Mouse (Mus musculus) CH12.LX (cell line): ENCODE data around the gene 4930539E08Rik. TPM values are rescaled to one million over a fixed set of nuclear protein-coding genes. Genes with fewer than 3 reads are reported as not detected.

Source experiments
- DNase-seq: peaks from one replicate; pipeline ENCODE4 v3.0.0-alpha.2; 2013; ENCODE audit errors: extremely low read depth
- H3K27ac ChIP-seq: 2 replicates; pipeline ENCODE4 v1.5.1; 2012; ENCODE audit warnings: low read depth, mild to moderate bottlenecking, control low read depth, moderate library complexity; ENCODE audit not compliant: insufficient read depth
- H3K27me3 ChIP-seq: replicated peaks from 2 replicates; pipeline ENCODE3; 2012; ENCODE audit warnings: inconsistent platforms
- H3K36me3 ChIP-seq, 2 experiments: replicated peaks in 1 of 2; 2 replicates each; pipeline versions ENCODE3 to v1.6.1; 2012; ENCODE audit warnings: inconsistent platforms in 1 of 2, low read length in 1 of 2, mild to moderate bottlenecking in 1 of 2, mixed read lengths in 1 of 2, moderate library complexity in 1 of 2; ENCODE audit not compliant: control insufficient read depth in 1 of 2, insufficient read depth in 1 of 2
- H3K4me1 ChIP-seq, 2 experiments: 2 replicates each; pipeline ENCODE4 v1.6.1; 2012; ENCODE audit warnings: inconsistent platforms in 1 of 2, moderate library complexity in 1 of 2; ENCODE audit not compliant: insufficient read depth in 2 of 2, control insufficient read depth in 1 of 2
- H3K4me2 ChIP-seq: 2 replicates; pipeline ENCODE4 v1.6.1; 2012; ENCODE audit warnings: low read depth, mild to moderate bottlenecking, control low read depth; ENCODE audit not compliant: poor library complexity, insufficient read depth, severe bottlenecking
- H3K4me3 ChIP-seq, 3 experiments: fragments of 150-350 bp in 1 of 3; sonication (generic) in 1 of 3; replicated peaks in 1 of 3; 2 replicates each; pipeline versions ENCODE3 to v1.5.1; 2011 to 2012; ENCODE audit warnings: low read depth in 2 of 3, low read length in 2 of 3, mild to moderate bottlenecking in 2 of 3, moderate library complexity in 2 of 3, control low read depth in 1 of 3, improper control_type of control experiment in 1 of 3, inconsistent platforms in 1 of 3, mixed read lengths in 1 of 3; ENCODE audit not compliant: poor library complexity in 1 of 3
- H3K79me2 ChIP-seq: replicated peaks from 2 replicates; pipeline ENCODE4 v1.6.1; 2012; ENCODE audit warnings: mild to moderate bottlenecking, moderate library complexity; ENCODE audit not compliant: control insufficient read depth, poor library complexity, insufficient read depth, severe bottlenecking; ENCODE audit errors: extremely low read depth
- H3K9ac ChIP-seq: 2 replicates; pipeline ENCODE4 v1.6.1; 2012; ENCODE audit warnings: low read depth, mild to moderate bottlenecking, control low read depth, moderate library complexity; ENCODE audit not compliant: insufficient read depth
- H3K9me3 ChIP-seq: replicated peaks from 2 replicates; pipeline ENCODE3; 2012; ENCODE audit warnings: low read length, inconsistent platforms, mixed read lengths
- CHD2 ChIP-seq: IDR thresholded peaks from 2 replicates; pipeline ENCODE4 v1.6.1; 2011; ENCODE audit warnings: low read length, improper control_type of control experiment
- CTCF ChIP-seq, 2 experiments: IDR thresholded peaks in 1 of 2; conservative IDR thresholded peaks in 1 of 2; 2 replicates each; pipeline ENCODE4 v1.5.1; 2011 to 2012; ENCODE audit warnings: low read depth in 2 of 2, low read length in 2 of 2, improper control_type of control experiment in 1 of 2, inconsistent platforms in 1 of 2, mild to moderate bottlenecking in 1 of 2, moderate library complexity in 1 of 2
- E2F4 ChIP-seq: IDR thresholded peaks from 2 replicates; pipeline ENCODE4 v1.6.1; 2011; ENCODE audit warnings: low read depth, low read length, improper control_type of control experiment; ENCODE audit not compliant: insufficient replicate concordance
- ELF1 ChIP-seq: IDR thresholded peaks from 2 replicates; pipeline ENCODE4 v1.6.1; 2014; ENCODE audit warnings: low read depth, mild to moderate bottlenecking, inconsistent platforms, low read length, improper control_type of control experiment
- EP300 ChIP-seq: IDR thresholded peaks from 2 replicates; pipeline ENCODE4 v1.6.1; 2011; ENCODE audit warnings: low read length, improper control_type of control experiment
- ETS1 ChIP-seq: conservative IDR thresholded peaks from 2 replicates; pipeline ENCODE4 v1.6.1; 2012; ENCODE audit warnings: low read depth, mild to moderate bottlenecking, inconsistent platforms, low read length, improper control_type of control experiment, moderate library complexity
- GABPA ChIP-seq: IDR thresholded peaks from 2 replicates; pipeline ENCODE4 v1.6.1; 2012; ENCODE audit warnings: low read depth, low read length, improper control_type of control experiment, inconsistent platforms; ENCODE audit not compliant: insufficient replicate concordance
- JUN ChIP-seq: IDR thresholded peaks from 2 replicates; pipeline ENCODE4 v1.6.1; 2011; ENCODE audit warnings: low read depth, mild to moderate bottlenecking, low read length, improper control_type of control experiment, moderate library complexity; ENCODE audit not compliant: insufficient read depth
- KAT2A ChIP-seq: IDR thresholded peaks from 2 replicates; pipeline ENCODE4 v1.6.1; 2012; ENCODE audit warnings: low read length, improper control_type of control experiment, inconsistent platforms; ENCODE audit not compliant: insufficient replicate concordance
- MAFK ChIP-seq: IDR thresholded peaks from 2 replicates; pipeline ENCODE4 v1.6.1; 2011; ENCODE audit warnings: low read length, improper control_type of control experiment; ENCODE audit not compliant: insufficient replicate concordance
- MAX ChIP-seq: IDR thresholded peaks from 2 replicates; pipeline ENCODE4 v1.6.1; 2011; ENCODE audit warnings: low read length, improper control_type of control experiment
- MAZ ChIP-seq: IDR thresholded peaks from 2 replicates; pipeline ENCODE4 v1.6.1; 2012; ENCODE audit warnings: low read depth, mild to moderate bottlenecking, inconsistent platforms, low read length, improper control_type of control experiment, moderate library complexity
- MEF2A ChIP-seq: IDR thresholded peaks from 2 replicates; pipeline ENCODE4 v1.6.1; 2014; ENCODE audit warnings: low read depth, mild to moderate bottlenecking, inconsistent platforms, low read length, improper control_type of control experiment, borderline replicate concordance
- MYC ChIP-seq: IDR thresholded peaks from 2 replicates; pipeline ENCODE4 v1.6.1; 2011; ENCODE audit warnings: low read depth, mild to moderate bottlenecking, improper control_type of control experiment, low read length
- NRF1 ChIP-seq: IDR thresholded peaks from 2 replicates; pipeline ENCODE4 v1.6.1; 2014; ENCODE audit warnings: low read depth, mild to moderate bottlenecking, inconsistent platforms, low read length, improper control_type of control experiment, moderate library complexity
- RAD21 ChIP-seq: IDR thresholded peaks from 2 replicates; pipeline ENCODE4 v1.6.1; 2011; ENCODE audit warnings: low read depth, mild to moderate bottlenecking, low read length, improper control_type of control experiment, moderate library complexity
- RCOR1 ChIP-seq: conservative IDR thresholded peaks from 2 replicates; pipeline ENCODE4 v1.6.1; 2012; ENCODE audit warnings: low read depth, mild to moderate bottlenecking, inconsistent platforms, low read length, improper control_type of control experiment
- SIN3A ChIP-seq: IDR thresholded peaks from 2 replicates; pipeline ENCODE4 v1.6.1; 2012; ENCODE audit warnings: low read length, improper control_type of control experiment, inconsistent platforms
- SMC3 ChIP-seq: IDR thresholded peaks from 2 replicates; pipeline ENCODE4 v1.6.1; 2011; ENCODE audit warnings: low read depth, low read length, improper control_type of control experiment
- TBP ChIP-seq: conservative IDR thresholded peaks from 2 replicates; pipeline ENCODE4 v1.6.1; 2011; ENCODE audit warnings: low read depth, low read length, improper control_type of control experiment
- TCF12 ChIP-seq: IDR thresholded peaks from 2 replicates; pipeline ENCODE4 v1.6.1; 2014; ENCODE audit warnings: low read depth, mild to moderate bottlenecking, inconsistent platforms, low read length, improper control_type of control experiment
- UBTF ChIP-seq: IDR thresholded peaks from 2 replicates; pipeline ENCODE4 v1.6.1; 2012; ENCODE audit warnings: low read depth, mild to moderate bottlenecking, inconsistent platforms, low read length, improper control_type of control experiment, moderate library complexity
- USF1 ChIP-seq: IDR thresholded peaks from 2 replicates; pipeline ENCODE4 v1.6.1; 2014; ENCODE audit warnings: low read depth, mild to moderate bottlenecking, inconsistent platforms, low read length, improper control_type of control experiment
- USF2 ChIP-seq: conservative IDR thresholded peaks from 2 replicates; pipeline ENCODE4 v1.6.1; 2011; ENCODE audit warnings: low read depth, low read length, improper control_type of control experiment
- ZC3H11A ChIP-seq: IDR thresholded peaks from 2 replicates; pipeline ENCODE4 v1.6.1; 2012; ENCODE audit warnings: low read depth, mild to moderate bottlenecking, inconsistent platforms, low read length, improper control_type of control experiment
- ZKSCAN1 ChIP-seq: IDR thresholded peaks from 2 replicates; pipeline ENCODE4 v1.6.1; 2012; ENCODE audit warnings: low read depth, inconsistent platforms, low read length, improper control_type of control experiment, borderline replicate concordance
- ZMIZ1 ChIP-seq: IDR thresholded peaks from 2 replicates; pipeline ENCODE4 v1.6.1; 2012; ENCODE audit warnings: low read depth, mild to moderate bottlenecking, inconsistent platforms, low read length, improper control_type of control experiment
- ZNF384 ChIP-seq: IDR thresholded peaks from 2 replicates; pipeline ENCODE4 v1.6.1; 2012; ENCODE audit warnings: low read depth, low read length, improper control_type of control experiment, inconsistent platforms
- dilution Hi-C: fragments of 300-500 bp; cut with MboI; formaldehyde crosslinking; loops from 2 replicates; pipeline ENCODE4 v1.14.3; 2020; ENCODE audit warnings: low sequenced_read_pairs; ENCODE audit not compliant: extremely low pct_unique_long_range_greater_than_20kb, extremely low pct_ligation_motif_present
- in situ Hi-C: fragments of 300-500 bp; cut with MboI; formaldehyde crosslinking; loops from 3 replicates; pipeline ENCODE4 v1.14.3; 2019; ENCODE audit warnings: low sequenced_read_pairs, low pct_ligation_motif_present, low pct_unique_long_range_greater_than_20kb, mixed read lengths
- polyA plus RNA-seq: library from polyadenylated mRNA; unstranded; fragments of >175 nt; gene quantifications from 2 replicates; pipeline ENCODE4 v1.2.1, GENCODE M21; 2012; ENCODE audit warnings: low read depth; ENCODE audit not compliant: insufficient read length
- total RNA-seq, 2 experiments: library from RNA; depleted of rRNA; stranded (reverse); fragments of 300-350 nt in 1 of 2; fragments of >200 nt in 1 of 2; gene quantifications; 2 replicates each; pipeline ENCODE4 v1.2.3; 2012 to 2014

Gene 4930539E08Rik
- total and polyA plus RNA-seq, 3 experiments, result 0.62 to 1.4 (median 1.4) TPM

DNA sequence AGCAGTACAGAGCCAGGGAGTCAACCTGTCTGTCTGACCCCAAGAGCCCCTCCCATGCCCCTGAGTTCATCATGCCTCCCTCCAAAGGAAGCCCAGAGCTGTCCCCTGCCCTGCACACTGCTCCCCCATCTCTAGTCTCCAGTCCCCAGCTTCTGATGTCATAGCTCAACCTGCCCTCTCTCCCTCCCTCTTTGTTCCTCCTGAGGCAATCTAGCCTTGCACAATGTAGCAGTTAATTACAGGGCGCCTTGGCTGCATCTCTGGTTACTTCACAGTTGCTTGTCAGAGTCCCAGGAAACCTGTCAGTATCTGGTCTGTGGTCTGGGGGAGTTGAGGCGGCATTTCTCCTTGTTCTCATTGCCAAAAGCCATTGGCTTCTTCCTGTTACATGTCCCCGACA lies 59.1 kb downstream of the 4930539E08Rik start:
- no peaks in the 10 kb centered on the region for H3K27me3 ChIP-seq
- TF ChIP-seq KAT2A, result no peak
- no peak for TF ChIP-seq E2F4
- TF ChIP-seq CHD2, result no peak
- no peak for TF ChIP-seq TCF12
- no peak for TF ChIP-seq UBTF
- TF ChIP-seq RCOR1, result no peak
- no peak for TF ChIP-seq NRF1
- no peak for TF ChIP-seq USF1
- TF ChIP-seq EP300, result no peak
- no peak for TF ChIP-seq MAFK
- TF ChIP-seq JUN, result no peak
- no peak for TF ChIP-seq USF2
- TF ChIP-seq GABPA, result no peak
- TF ChIP-seq MYC, result no peak
- TF ChIP-seq, all 38 proteins: peak for 0
- H3K79me2 ChIP-seq, result no peaks in the 10 kb centered on the region
- no peak overlapping the region for H3K9ac ChIP-seq
- peaks cover 12% of the 10 kb centered on the region for H3K9me3 ChIP-seq
- H3K36me3 ChIP-seq, result no peaks in the 10 kb centered on the region
- dilution Hi-C loops (no loop called here), in situ Hi-C loops (no loop called here)
- no peak overlapping the region for H3K4me3 ChIP-seq
- no peak overlapping the region for H3K4me2 ChIP-seq
- H3K4me1 ChIP-seq, result no peaks in the 10 kb centered on the region
- no peak overlapping the region for H3K27ac ChIP-seq
- no peak for DNase-seq

GRCm38 (mm10) chr17:28855166-28855885 lies 59.8 kb downstream of the 4930539E08Rik start:
- peaks cover 12% of the 10 kb centered on the region for H3K9me3 ChIP-seq
- no peaks in the 10 kb centered on the region for H3K27me3 ChIP-seq
- DNase-seq, result peak; percentile 40
- H3K4me2 ChIP-seq, result no peak overlapping the region
- no peak overlapping the region for H3K9ac ChIP-seq
- in situ Hi-C loops (no loop called here), dilution Hi-C loops (no loop called here)
- no peak for TF ChIP-seq ZMIZ1
- peak; percentile 34; the same call in 1 of the 2 replicates for TF ChIP-seq SMC3
- peak in 1 of 2 experiments; percentile 63; a peak in 2 of 4 replicates for TF ChIP-seq CTCF (conservative IDR thresholded peaks at IDR 0.05 in 1 of 2, IDR thresholded peaks at IDR 0.05 in 1 of 2; ENCODE audit: low read depth in 2 of 2, low read length in 2 of 2)
- peak; percentile 49 for TF ChIP-seq RAD21
- TF ChIP-seq GABPA, result no peak
- no peak for TF ChIP-seq TCF12
- TF ChIP-seq NRF1, result no peak
- no peak for TF ChIP-seq ZKSCAN1
- TF ChIP-seq JUN, result no peak
- TF ChIP-seq USF1, result no peak
- TF ChIP-seq ELF1, result no peak
- no peak for TF ChIP-seq MYC
- no peak for TF ChIP-seq ETS1
- no peak for TF ChIP-seq USF2
- TF ChIP-seq TBP, result no peak
- no peak for TF ChIP-seq MAX
- no peak for TF ChIP-seq ZC3H11A
- no peak for TF ChIP-seq RCOR1
- no peak for TF ChIP-seq EP300
- TF ChIP-seq MAFK, result no peak
- TF ChIP-seq E2F4, result no peak
- no peak for TF ChIP-seq ZNF384
- TF ChIP-seq MEF2A, result no peak
- TF ChIP-seq SIN3A, result no peak
- TF ChIP-seq KAT2A, result no peak
- TF ChIP-seq MAZ, result no peak
- no peaks in the 10 kb centered on the region for H3K79me2 ChIP-seq
- no peak overlapping the region for H3K4me3 ChIP-seq
- H3K36me3 ChIP-seq, result no peaks in the 10 kb centered on the region
- H3K4me1 ChIP-seq, result no peaks in the 10 kb centered on the region
- no peak overlapping the region for H3K27ac ChIP-seq
